Mouse (Mus musculus) thymus, postnatal 25 days (tissue): ENCODE data around the gene Polr2j.

Source experiments
- DNase-seq: peaks from one replicate; pipeline ENCODE4 v3.0.0; 2022

Gene Polr2j

GRCm38 (mm10) chr5:136115891-136116783 lies at the start of gene Polr2j:
Gene Polr2j, plus strand, starts transcription at chr5:136116631.
- DNase-seq: peak; percentile 97

- no peak for DNase-seq
These were observed 47.0 kb upstream of the Polr2j start for GRCm38 (mm10) chr5:136069411-136069810.

- DNase-seq: no peak
These were observed 43.4 kb upstream of the Polr2j start for GRCm38 (mm10) chr5:136073051-136073450.

- DNase-seq: no peak
These were observed 42.9 kb upstream of the Polr2j start for GRCm38 (mm10) chr5:136073526-136073925.

- no peak for DNase-seq
These were observed 41.4 kb upstream of the Polr2j start for GRCm38 (mm10) chr5:136075076-136075475.

GRCm38 (mm10) chr5:136076284-136076683 lies 40.1 kb upstream of the Polr2j start:
- no peak for DNase-seq

- DNase-seq: no peak
These were observed 39.4 kb upstream of the Polr2j start for GRCm38 (mm10) chr5:136077001-136077550.

- no peak for DNase-seq
These were observed 38.3 kb upstream of the Polr2j start for GRCm38 (mm10) chr5:136078136-136078535.

- DNase-seq: no peak
These were observed 34.1 kb upstream of the Polr2j start for GRCm38 (mm10) chr5:136082345-136082744.

- peak; percentile 97 for DNase-seq
These were observed 32.7 kb upstream of the Polr2j start, which contains the start of gene Rasa4 for GRCm38 (mm10) chr5:136083669-136084107. Gene Rasa4, plus strand, starts transcription at chr5:136083916.

GRCm38 (mm10) chr5:136084144-136084881 lies 32.1 kb upstream of the Polr2j start:
- no peak for DNase-seq

- DNase-seq: peak; percentile 54
These were observed 31.4 kb upstream of the Polr2j start for GRCm38 (mm10) chr5:136084891-136085651.

GRCm38 (mm10) chr5:136086290-136086689 lies 30.1 kb upstream of the Polr2j start:
- no peak for DNase-seq

GRCm38 (mm10) chr5:136088821-136089575 lies 27.4 kb upstream of the Polr2j start:
- DNase-seq: no peak

GRCm38 (mm10) chr5:136091927-136092326 lies 24.5 kb upstream of the Polr2j start:
- DNase-seq: peak; percentile 67

- DNase-seq: no peak
These were observed 22.0 kb upstream of the Polr2j start for GRCm38 (mm10) chr5:136094249-136095010.

- no peak for DNase-seq
These were observed 21.3 kb upstream of the Polr2j start for GRCm38 (mm10) chr5:136095089-136095488.

GRCm38 (mm10) chr5:136098536-136098935 lies 17.9 kb upstream of the Polr2j start:
- DNase-seq: no peak

- peak; percentile 78 for DNase-seq
These were observed 14.2 kb upstream of the Polr2j start for GRCm38 (mm10) chr5:136102099-136102820.

GRCm38 (mm10) chr5:136104511-136104910 lies 11.9 kb upstream of the Polr2j start:
- DNase-seq: peak; percentile 32
